In the genomic region with DNA sequence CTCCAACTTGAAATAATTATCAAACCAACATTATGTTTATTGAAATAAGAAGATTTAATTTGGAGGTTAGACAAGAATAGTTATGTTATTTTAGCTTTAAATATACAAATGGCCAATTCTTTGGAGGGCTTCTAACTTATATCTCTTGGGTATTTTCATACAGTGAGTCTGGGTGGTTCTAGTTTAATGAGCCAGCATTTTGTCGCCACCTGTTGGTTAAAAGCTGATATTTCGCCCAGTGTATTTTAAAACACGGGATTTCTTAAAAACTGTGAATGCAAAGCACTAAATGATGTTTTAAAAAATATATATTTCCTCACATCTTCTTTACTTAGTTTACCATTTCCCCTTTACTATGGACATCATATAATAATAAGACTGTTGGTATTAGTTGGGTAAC, we compare ENCODE assay signal across 8 mouse cellular contexts.
A peak's percentile ranks its signal among the peaks of the same experiment; 100 is the strongest.
DNase-seq lines count a peak whose midpoint lies in the region; ATAC-seq and TF ChIP-seq lines count a peak whose summit lies in the region.
"Had no signal": no experiment of that assay in that cellular context is flagged by ENCODE, and none has a peak within 500 bp of the region (broad histone marks: within the 10 kb centered on the region; RNA-seq: fewer than 3 reads in every experiment).

No protein-coding gene starts in this region.

- no peaks in the 10 kb centered on the region for H3K36me3 ChIP-seq in kidney, adult 2 months (ENCODE audit: control insufficient read depth, insufficient read depth, low read length)
- no peaks in the 10 kb centered on the region for H3K36me3 ChIP-seq in kidney, embryonic 16.5 days (ENCODE audit: insufficient read depth, low read length)
- no peaks in the 10 kb centered on the region for H3K36me3 ChIP-seq in neural tube, embryonic 15.5 days
- H3K36me3 ChIP-seq: neural tube, embryonic 13.5 days had no signal

- H3K27ac ChIP-seq in kidney, adult 2 months (ENCODE audit: insufficient read depth, low read depth, low read length), result no peak overlapping the region
- no peak overlapping the region for H3K27ac ChIP-seq in kidney, embryonic 16.5 days (ENCODE audit: low read length)
- H3K27ac ChIP-seq in neural tube, embryonic 15.5 days (replicated peaks), result no peak overlapping the region
- H3K27ac ChIP-seq: neural tube, embryonic 13.5 days had no signal

- no peaks in the 10 kb centered on the region for H3K9me3 ChIP-seq in kidney, embryonic 16.5 days (ENCODE audit: low read length)
- H3K9me3 ChIP-seq in neural tube, embryonic 15.5 days (replicated peaks), result no peaks in the 10 kb centered on the region
- H3K9me3 ChIP-seq: neural tube, embryonic 13.5 days had no signal

- no peaks in the 10 kb centered on the region for H3K27me3 ChIP-seq in kidney, adult 2 months (replicated peaks; ENCODE audit: control insufficient read depth, insufficient read depth, low read length)
- H3K27me3 ChIP-seq in kidney, embryonic 16.5 days (ENCODE audit: insufficient read depth, low read length), result peaks cover 8% of the 10 kb centered on the region
- peaks cover 6% of the 10 kb centered on the region; the same call in 1 of the 2 replicates for H3K27me3 ChIP-seq in neural tube, embryonic 15.5 days (replicated peaks)

- no peaks in the 10 kb centered on the region for H3K4me1 ChIP-seq in kidney, adult 2 months (ENCODE audit: control insufficient read depth, insufficient read depth, low read length)
- no peaks in the 10 kb centered on the region for H3K4me1 ChIP-seq in kidney, embryonic 16.5 days (ENCODE audit: insufficient read depth, low read length)
- H3K4me1 ChIP-seq in neural tube, embryonic 15.5 days, result no peaks in the 10 kb centered on the region
- H3K4me1 ChIP-seq: neural tube, embryonic 13.5 days had no signal

- no peak overlapping the region for H3K4me3 ChIP-seq in kidney, adult 2 months (ENCODE audit: insufficient read depth, low read depth, low read length)
- no peak overlapping the region for H3K4me3 ChIP-seq in kidney, embryonic 16.5 days (ENCODE audit: low read length)
- no peak overlapping the region for H3K4me3 ChIP-seq in neural tube, embryonic 15.5 days (replicated peaks)
- H3K4me3 ChIP-seq: neural tube, embryonic 13.5 days had no signal

- H3K9ac ChIP-seq in kidney, embryonic 16.5 days (replicated peaks; ENCODE audit: low read length), result no peak overlapping the region
- H3K9ac ChIP-seq in neural tube, embryonic 15.5 days (replicated peaks), result no peak overlapping the region
- H3K9ac ChIP-seq: neural tube, embryonic 13.5 days had no signal

- whole genome bisulfite sequencing in kidney, adult 2 months, result 3% methylated on average over 3 of the region's 3 CpGs
- 11% methylated on average over 3 of the region's 3 CpGs for WGBS in kidney, embryonic 16.5 days
- 11% methylated on average over 3 of the region's 3 CpGs for WGBS in neural tube, embryonic 15.5 days

- 0 out of 2 replicates have a peak, but pooled peaks have one; percentile 12 for TF ChIP-seq CTCF in kidney, adult 2 months (conservative IDR thresholded peaks at IDR 0.05; ENCODE audit: insufficient read depth, insufficient read length, low read depth, low read length)

- TF ChIP-seq POLR2A in kidney, adult 2 months (IDR thresholded peaks at IDR 0.05; ENCODE audit: low read depth, low read length), result no peak

- H3K4me2 ChIP-seq in kidney, embryonic 16.5 days (replicated peaks; ENCODE audit: low read depth, low read length), result no peak overlapping the region
- H3K4me2 ChIP-seq in neural tube, embryonic 15.5 days, result no peak overlapping the region
- H3K4me2 ChIP-seq: neural tube, embryonic 13.5 days had no signal

- ATAC-seq in kidney, embryonic 16.5 days (ENCODE audit: low FRiP score, low TSS enrichment), result no peak
- peak; percentile 59; the same call in 1 of the 2 replicates for ATAC-seq in granulocyte monocyte progenitor cell, adult 5-6 weeks (replicated peaks; ENCODE audit: poor library complexity, severe bottlenecking)
- ATAC-seq in neural tube, embryonic 15.5 days (ENCODE audit: low FRiP score), result no peak

- peak; percentile 19 for DNase-seq in kidney, adult 2 months
- DNase-seq in 3T3-L1 (ENCODE audit: low read depth, low spot score) (peak; percentile 66), 416B (ENCODE audit: low read depth) (peak; percentile 59)
- peak; percentile 23 to 46 for DNase-seq in right cerebral cortex, postnatal 10 days (ENCODE audit: low spot score in 2 of 2)
